9 mouse cellular contexts compared by ENCODE assay signal in genomic region chr11:69766126-69766609, GRCm38 (mm10). TPM values are rescaled to one million over a fixed set of nuclear protein-coding genes. Genes with fewer than 3 reads are reported as not detected.
DNase-seq lines count a peak whose midpoint lies in the region; ATAC-seq lines count a peak whose summit lies in the region.
"Had no signal": no experiment of that assay in that cellular context is flagged by ENCODE, and none has a peak within 500 bp of the region (broad histone marks: within the 10 kb centered on the region; RNA-seq: fewer than 3 reads in every experiment).

No protein-coding gene starts in this region.

- ATAC-seq in hindbrain, embryonic 14.5 days (ENCODE audit: low FRiP score) = peak; percentile 82

- H3K4me3 ChIP-seq in hindbrain, embryonic 14.5 days (replicated peaks; ENCODE audit: low read length) = peak overlapping the region; percentile 81

- no peaks in the 10 kb centered on the region for H3K36me3 ChIP-seq in hindbrain, embryonic 14.5 days (replicated peaks; ENCODE audit: control insufficient read depth, insufficient read depth)

- H3K4me2 ChIP-seq in hindbrain, embryonic 14.5 days (replicated peaks) = peak overlapping the region; percentile 54

- peak; percentile 75 for DNase-seq in Muller cell, postnatal 12 days (ENCODE audit: inconsistent ontology term)
- DNase-seq in cerebellum, postnatal 10 days = peak; percentile 85 to 87
- peak; percentile 70 to 71 for DNase-seq in frontal cortex, postnatal 36 days (ENCODE audit: low spot score in 2 of 2)
- peak; percentile 48 for DNase-seq in hindbrain, embryonic 14.5 days (ENCODE audit: low spot score)
- peak; percentile 61 to 77 for DNase-seq in left cerebral cortex, adult 18-20 months (ENCODE audit: low spot score in 2 of 2)
- DNase-seq in lung, postnatal 4 days = peak; percentile 85 to 88
- peak; percentile 79 for DNase-seq in retina, postnatal 1 day
- DNase-seq in thymus, postnatal 4 days = peak; percentile 94

- H3K27me3 ChIP-seq in hindbrain, embryonic 14.5 days (ENCODE audit: control insufficient read depth, insufficient read depth, low read length) = no peaks in the 10 kb centered on the region

- peaks cover 19% of the 10 kb centered on the region for H3K4me1 ChIP-seq in hindbrain, embryonic 14.5 days (replicated peaks; ENCODE audit: control insufficient read depth, insufficient read depth, low read length)

- no peaks in the 10 kb centered on the region for H3K9me3 ChIP-seq in hindbrain, embryonic 14.5 days (ENCODE audit: control insufficient read depth, low read length)

- peak overlapping the region; percentile 94 for H3K9ac ChIP-seq in hindbrain, embryonic 14.5 days

- 1% methylated on average over 36 of the region's 37 CpGs for WGBS in hindbrain, embryonic 14.5 days

- peak overlapping the region; percentile 90 for H3K27ac ChIP-seq in hindbrain, embryonic 14.5 days

RNA-seq across cellular contexts. Expression of gene Zbtb4, which starts 0.5 kb away (rescaled TPM):
- polyA plus RNA-seq in hindbrain, embryonic 14.5 days (2014; fragmentation: Nextera tagmentation; extraction: Ambion mirVana) = 4.6 TPM in 2 replicates
- 100 to 1,000 TPM; 146 to 156 TPM for total RNA-seq in left cerebral cortex, adult 18-20 months (2021)

RNA-seq across cellular contexts. Expression of gene Slc35g3, which starts 4.4 kb away (rescaled TPM):
- polyA plus RNA-seq in hindbrain, embryonic 14.5 days (2014; fragmentation: Nextera tagmentation; extraction: Ambion mirVana) = 0.27 and 0.39 TPM in 2 replicates
- not detected for total RNA-seq in left cerebral cortex, adult 18-20 months (2021)
- total RNA-seq: heart, postnatal 36 days had no signal

RNA-seq across cellular contexts. Expression of gene Polr2a, which starts 7.7 kb away (rescaled TPM):
- 24.3 and 26.9 TPM in 2 replicates for polyA plus RNA-seq in hindbrain, embryonic 14.5 days (2014; fragmentation: Nextera tagmentation; extraction: Ambion mirVana)
- 10 to 100 TPM; 44.2 to 46.2 TPM for total RNA-seq in left cerebral cortex, adult 18-20 months (2021)

RNA-seq across cellular contexts. Expression of gene Chrnb1, which starts 29.6 kb away (rescaled TPM):
- 1.4 and 1.6 TPM in 2 replicates for polyA plus RNA-seq in hindbrain, embryonic 14.5 days (2014; fragmentation: Nextera tagmentation; extraction: Ambion mirVana)
- total RNA-seq in left cerebral cortex, adult 18-20 months (2021) = 1 to 10 TPM; 1.2 TPM

RNA-seq across cellular contexts. Expression of gene Fgf11, which starts 35.5 kb away (rescaled TPM):
- polyA plus RNA-seq in hindbrain, embryonic 14.5 days (2014; fragmentation: Nextera tagmentation; extraction: Ambion mirVana) = 4.3 TPM in 2 replicates
- total RNA-seq in left cerebral cortex, adult 18-20 months (2021) = 10 to 100 TPM; 17.1 to 18.5 TPM

Comparison
In these comparisons a context has a peak if more than half of its experiments do, and no peak if none do; other contexts are left out.
1. Peak in every context shown above with its lines: DNase-seq, ATAC-seq, H3K4me3 ChIP-seq and H3K27ac ChIP-seq.